Mouse (Mus musculus) duodenum, adult 2 months (tissue): ENCODE results near the gene Lin52. TPM values are rescaled to one million over a fixed set of nuclear protein-coding genes. Genes with fewer than 3 reads are reported as not detected.

Source experiments
- polyA plus RNA-seq: library from polyadenylated mRNA; depleted of rRNA; stranded (reverse); fragments of >200 nt; gene quantifications from 2 replicates; pipeline ENCODE4 v1.2.3, GENCODE M21; 2012; ENCODE audit warnings: low replicate concordance; rRNA removed

Gene Lin52
- polyA plus RNA-seq, result 0.83 and 2.3 TPM in 2 replicates

DNA sequence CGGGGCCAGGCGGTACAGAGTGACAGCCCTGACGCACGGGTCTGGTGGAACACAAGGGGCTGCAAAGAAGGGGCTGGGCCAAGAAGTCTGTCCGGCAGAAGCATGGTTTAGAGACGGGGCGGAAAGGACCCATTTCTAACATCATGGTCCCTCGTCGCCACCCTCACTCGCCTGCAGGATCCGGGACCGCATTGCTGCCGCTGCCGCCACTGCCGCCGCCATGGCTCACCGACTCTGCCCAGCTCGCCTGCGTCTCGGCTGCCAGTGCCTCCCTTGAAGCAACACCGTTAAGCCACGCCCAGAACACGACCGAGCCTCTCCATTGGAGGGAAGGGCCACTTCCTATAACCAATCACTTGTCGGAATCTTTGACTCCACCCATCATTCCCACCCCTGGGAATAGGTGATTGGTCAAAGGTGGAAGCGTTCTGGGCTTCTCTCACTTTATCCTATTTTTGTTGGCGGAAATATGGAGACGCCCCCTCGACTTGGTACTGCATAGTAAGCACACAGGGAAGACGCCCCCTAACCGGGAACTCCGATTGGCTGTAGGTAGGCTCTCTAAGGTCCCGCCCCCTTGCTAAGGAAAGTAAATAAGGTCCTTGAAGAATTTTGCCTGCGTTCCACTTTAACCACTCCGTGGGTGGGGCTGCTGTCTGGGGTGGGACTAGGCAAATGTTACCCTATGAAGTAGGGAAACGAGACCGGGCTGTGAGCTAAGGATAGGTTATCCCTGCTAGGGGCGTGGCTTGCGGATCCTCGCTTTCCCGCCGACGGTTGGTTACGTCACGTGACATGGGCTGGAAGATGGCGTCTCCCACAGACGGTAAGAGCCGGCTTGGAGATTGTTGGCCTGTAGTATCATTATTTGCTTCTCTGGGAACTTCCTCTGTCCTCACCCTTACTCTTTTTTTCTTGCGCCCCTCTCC, at the start of gene Lin52, which contains the start of gene Aldh6a1:
Lin52 (plus strand) TSS at position 705 of the 929 bp plus-strand sequence.
Aldh6a1 (minus strand) TSS at position 287 of the 929 bp plus-strand sequence.

DNA sequence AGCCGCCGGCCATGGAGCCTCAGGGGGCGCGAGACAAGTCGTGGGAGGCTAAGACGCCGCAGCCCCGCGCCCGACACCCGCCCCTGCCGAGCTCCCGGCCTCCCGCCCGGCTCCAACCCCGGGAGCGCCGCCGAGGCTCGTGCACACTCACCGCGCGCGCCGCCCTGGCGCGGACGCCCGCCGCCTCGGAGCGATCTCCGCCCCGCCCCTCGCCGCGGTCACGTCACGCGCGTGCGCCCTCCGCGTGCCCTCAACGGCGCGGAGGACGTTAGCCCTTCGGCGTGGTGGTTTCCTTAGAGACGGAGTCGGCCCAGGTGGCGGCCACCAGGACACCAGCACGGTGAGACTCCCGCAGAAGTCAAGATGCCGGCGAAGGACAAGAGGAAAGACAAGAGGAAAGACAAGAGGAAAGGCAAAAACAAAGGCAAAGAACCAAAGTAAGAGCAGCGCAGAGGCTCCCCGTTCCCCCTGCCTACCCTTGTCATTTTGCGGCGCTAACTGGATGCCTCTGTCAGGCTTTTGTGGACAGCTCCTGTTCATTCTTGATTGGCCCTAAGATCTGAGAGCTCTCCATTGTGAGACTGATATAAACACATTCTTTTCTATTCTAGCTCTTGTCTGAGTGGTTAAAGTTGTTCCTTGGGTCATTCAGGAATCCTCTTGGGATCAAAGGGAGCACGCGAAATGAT, 42.3 kb upstream of the Lin52 start, which contains the start of the genes Entpd5 and Bbof1:
Entpd5 (minus strand) TSS at position 211 of the 689 bp plus-strand sequence.
Bbof1 (plus strand) TSS at position 253 of the 689 bp plus-strand sequence.

DNA sequence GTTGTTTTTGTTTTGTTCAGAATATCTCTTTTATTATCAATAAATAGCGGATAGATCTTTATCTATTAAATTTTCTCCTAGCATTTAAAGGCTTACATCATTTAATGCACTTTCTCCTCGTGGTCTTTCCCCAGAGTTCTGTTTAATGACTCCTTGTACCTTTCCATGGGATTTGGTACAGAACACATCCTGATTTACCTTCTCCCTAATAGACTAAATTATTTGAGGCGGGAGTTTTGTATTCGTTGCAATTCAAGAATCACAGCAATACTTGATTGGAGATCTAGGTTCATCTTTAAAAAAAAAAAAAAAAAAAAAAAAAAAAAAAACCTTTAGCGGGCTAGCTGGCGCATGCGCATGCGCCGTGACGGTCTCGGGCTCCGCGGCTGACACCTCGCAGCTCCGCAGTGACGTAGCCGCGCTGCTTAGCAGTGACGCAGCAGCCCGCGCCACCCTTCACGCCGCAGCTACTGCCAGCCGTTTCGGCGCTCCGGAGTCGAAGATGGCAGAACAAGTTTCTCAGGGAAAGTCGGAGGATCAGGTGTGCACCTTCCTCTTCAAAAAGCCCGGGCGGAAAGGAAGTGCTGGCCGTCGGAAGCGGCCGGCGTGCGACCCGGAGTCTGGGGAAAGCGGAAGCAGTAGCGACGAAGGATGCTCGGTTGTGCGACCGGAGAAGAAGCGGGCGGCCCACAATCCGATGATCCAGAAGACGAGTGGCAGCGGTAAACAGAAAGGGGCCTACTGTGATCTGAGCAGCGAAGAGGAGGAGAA, 34.2 kb upstream of the Lin52 start, which contains the start of gene Rnf113a2:
Rnf113a2 (plus strand) TSS at position 363 of the 771 bp plus-strand sequence.

DNA sequence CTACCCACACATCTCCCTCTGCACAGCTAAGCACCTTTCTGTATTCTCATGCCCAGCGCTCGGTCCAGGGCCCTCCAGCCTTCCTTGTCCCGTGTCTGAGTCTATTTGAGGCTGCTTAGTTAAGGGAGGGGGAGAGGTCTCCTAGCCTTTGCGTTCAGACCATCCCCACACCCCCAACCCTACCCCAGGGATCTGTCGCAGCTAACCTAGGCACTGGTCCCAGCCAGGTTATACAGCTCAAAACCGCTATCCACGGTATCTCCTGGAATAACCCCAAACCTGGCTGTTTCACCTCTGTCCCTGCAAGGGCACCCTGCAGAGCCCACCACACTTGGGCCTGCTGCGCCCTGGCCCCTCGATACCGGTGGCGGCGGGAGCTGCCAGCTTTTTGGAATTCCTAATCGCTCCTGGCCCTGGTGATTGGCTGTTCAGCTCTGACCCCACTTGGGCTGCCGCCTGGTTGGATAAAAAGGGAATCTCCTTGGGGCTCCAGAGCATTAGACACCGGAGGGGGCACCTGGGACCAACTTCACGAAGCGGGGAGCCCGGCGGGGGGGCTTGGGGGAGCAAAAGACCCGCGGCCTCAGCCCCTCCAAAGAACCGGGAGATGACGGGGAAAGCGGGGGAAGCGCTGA, 118.2 kb downstream of the Lin52 start, which contains the start of gene Vsx2:
Vsx2 (plus strand) TSS at position 427 of the 635 bp plus-strand sequence.

Other genes with a start within 250 kb of the Lin52 start
- 9.3 and 10.4 TPM in 2 replicates for gene Elmsan1, start 232.5 kb upstream of the Lin52 start, polyA plus RNA-seq
- gene Ptgr2, start 166.2 kb upstream of the Lin52 start, polyA plus RNA-seq, result 4.3 and 5.2 TPM in 2 replicates
- 16.1 and 17.3 TPM in 2 replicates for gene Zfp410, start 134.6 kb upstream of the Lin52 start, polyA plus RNA-seq
- gene Coq6, start 89.8 kb upstream of the Lin52 start, polyA plus RNA-seq, result 35.1 and 38.7 TPM in 2 replicates
- gene Fam161b, start 89.6 kb upstream of the Lin52 start, polyA plus RNA-seq, result 0.38 and 0.71 TPM in 2 replicates
- 16.7 and 18.1 TPM in 2 replicates for gene Entpd5, start 42.4 kb upstream of the Lin52 start, polyA plus RNA-seq
- 0.04 TPM in 1 of 2 replicates, not detected in the other for gene Bbof1, start 42.4 kb upstream of the Lin52 start, polyA plus RNA-seq
- gene Rnf113a2, start 34.2 kb upstream of the Lin52 start, polyA plus RNA-seq, result 0.36 and 0.65 TPM in 2 replicates
- gene Aldh6a1, start 418 bp upstream of the Lin52 start, polyA plus RNA-seq, result 1.0 and 1.8 TPM in 2 replicates
- gene Vsx2, start 118.3 kb downstream of the Lin52 start, polyA plus RNA-seq, result not detected in 2 replicates
- gene Abcd4, start 166.0 kb downstream of the Lin52 start, polyA plus RNA-seq, result 18.9 and 29.5 TPM in 2 replicates
- gene Vrtn, start 189.6 kb downstream of the Lin52 start, polyA plus RNA-seq, result not detected in 2 replicates
- not detected in 2 replicates for gene Syndig1l, start 247.4 kb downstream of the Lin52 start, polyA plus RNA-seq